Mouse (Mus musculus) ES-E14 (cell line): ENCODE measurements around the gene Efs.

Experiments used
- CHD2 ChIP-seq: IDR thresholded peaks from 2 replicates; pipeline ENCODE4 v1.6.1; 2014; ENCODE audit warnings: mild to moderate bottlenecking, low read depth, low read length, inconsistent platforms
- HCFC1 ChIP-seq: IDR thresholded peaks from 2 replicates; pipeline ENCODE4 v1.6.1; 2012; ENCODE audit warnings: low read length, inconsistent platforms, borderline replicate concordance; ENCODE audit not compliant: insufficient read depth
- MAFK ChIP-seq: IDR thresholded peaks from 2 replicates; pipeline ENCODE4 v1.6.1; 2014; ENCODE audit warnings: mild to moderate bottlenecking, low read depth, low read length, inconsistent platforms; ENCODE audit not compliant: insufficient read depth

DNA sequence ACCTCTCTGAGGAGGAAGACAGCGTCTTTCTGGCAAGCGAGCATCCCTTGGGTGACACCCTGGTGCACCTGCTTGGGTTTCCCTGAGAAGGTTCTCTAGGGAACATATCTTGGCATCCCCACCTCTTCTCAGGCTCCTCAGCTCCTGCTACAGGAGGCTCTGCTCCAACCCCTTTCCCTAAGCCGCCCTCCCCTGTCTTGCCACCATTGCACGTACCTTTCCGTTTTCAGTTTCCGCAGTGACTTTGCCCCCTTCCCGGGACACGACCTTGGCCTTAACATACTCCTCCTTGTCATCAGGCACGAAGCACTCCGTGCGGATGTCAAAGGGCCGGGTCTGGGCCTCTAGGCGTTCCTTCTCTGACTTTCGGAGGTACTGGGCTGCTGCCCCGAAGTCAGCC lies 39.1 kb upstream of the Efs start:
- TF ChIP-seq CHD2: no peak
- no peak for TF ChIP-seq MAFK
- TF ChIP-seq HCFC1: no peak
